Mouse (Mus musculus): ENCODE data around the gene Spin2c. TPM values are rescaled to one million over a fixed set of nuclear protein-coding genes. Genes with fewer than 3 reads are reported as not detected.
A peak's percentile ranks its signal among the peaks of the same experiment; 100 is the strongest.

The Spin2c gene
- 3.4 TPM in 2 replicates for polyA plus RNA-seq (2011; ENCODE audit: insufficient read length, low read depth, missing spikeins)

- no peak within 1 kb of the TSS for H3K27ac ChIP-seq (ENCODE audit: insufficient read depth, low read length)
- peak within 1 kb of the TSS; percentile 61 for H3K4me3 ChIP-seq (ENCODE audit: insufficient read depth, low read length)
- H3K4me1 ChIP-seq (ENCODE audit: control insufficient read depth, insufficient read depth, low read length) = no peaks in the 10 kb centered on the region
- TF ChIP-seq CTCF (IDR thresholded peaks at IDR 0.05; ENCODE audit: borderline replicate concordance, insufficient read depth, low read length) (no peak), POLR2A (IDR thresholded peaks at IDR 0.05; ENCODE audit: low read depth, low read length) (peak; percentile 60)
Observed at GRCm38 (mm10) chrX:153831951-153832561, at the start of gene Spin2c. Gene Spin2c, plus strand, starts transcription at chrX:153832225.

GRCm38 (mm10) chrX:153832606-153833005, 581 bp downstream of the Spin2c start:
- TF ChIP-seq POLR2A (IDR thresholded peaks at IDR 0.05; ENCODE audit: low read depth, low read length) (no peak), CTCF (IDR thresholded peaks at IDR 0.05; ENCODE audit: borderline replicate concordance, insufficient read depth, low read length) (no peak)
- Histone ChIP-seq H3K27ac (ENCODE audit: insufficient read depth, low read length) (no peak overlapping the region), H3K4me3 (ENCODE audit: insufficient read depth, low read length) (peak overlapping the region; percentile 61)

More at GRCm38 (mm10) chrX:153832606-153833005, 581 bp downstream of the Spin2c start:
- no peaks in the 10 kb centered on the region for H3K4me1 ChIP-seq (ENCODE audit: control insufficient read depth, insufficient read depth, low read length)

Other genes with a start within 250 kb of the Spin2c start
- gene Kctd12b, start 135.8 kb upstream of the Spin2c start, polyA plus RNA-seq (2011; ENCODE audit: insufficient read length, low read depth, missing spikeins) = 2.1 and 3.2 TPM in 2 replicates
- 98.0 and 108 TPM in 2 replicates for gene Nbdy, start 108.6 kb upstream of the Spin2c start, polyA plus RNA-seq (2011; ENCODE audit: insufficient read length, low read depth, missing spikeins)
- not detected in 2 replicates for gene Samt1, start 180.4 kb downstream of the Spin2c start, polyA plus RNA-seq (2011; ENCODE audit: insufficient read length, low read depth, missing spikeins)
- not detected in 2 replicates for gene 4921511M17Rik, start 201.6 kb downstream of the Spin2c start, polyA plus RNA-seq (2011; ENCODE audit: insufficient read length, low read depth, missing spikeins)
- not detected in 2 replicates for gene Gm10057, start 222.8 kb downstream of the Spin2c start, polyA plus RNA-seq (2011; ENCODE audit: insufficient read length, low read depth, missing spikeins)